ENCODE assay signal across 19 mouse cellular contexts in genomic region chr5:118128651-118129050, GRCm38 (mm10). TPM values are rescaled to one million over a fixed set of nuclear protein-coding genes. Genes with fewer than 3 reads are reported as not detected.
DNase-seq lines count a peak whose midpoint lies in the region; ATAC-seq and TF ChIP-seq lines count a peak whose summit lies in the region.
"Had no signal": no experiment of that assay in that cellular context is flagged by ENCODE, and none has a peak within 500 bp of the region (broad histone marks: within the 10 kb centered on the region; RNA-seq: fewer than 3 reads in every experiment).

No protein-coding gene starts in this region.

- H3K4me2 ChIP-seq in forebrain, embryonic 12.5 days: no peak overlapping the region
- no peak overlapping the region for H3K4me2 ChIP-seq in forebrain, embryonic 11.5 days (ENCODE audit: low read depth, low read length, severe bottlenecking)
- 0 out of 2 replicates have a peak overlapping the region, but pooled peaks have one; percentile 14 for H3K4me2 ChIP-seq in heart, embryonic 13.5 days
- H3K4me2 ChIP-seq: hindbrain, embryonic 15.5 days; neural tube, embryonic 15.5 days had no signal

- H3K9me3 ChIP-seq in forebrain, embryonic 12.5 days: no peaks in the 10 kb centered on the region
- no peaks in the 10 kb centered on the region for H3K9me3 ChIP-seq in forebrain, embryonic 11.5 days (ENCODE audit: control insufficient read depth, low read length)
- H3K9me3 ChIP-seq in heart, embryonic 13.5 days: no peaks in the 10 kb centered on the region
- H3K9me3 ChIP-seq: hindbrain, embryonic 15.5 days; midbrain, embryonic 10.5 days; neural tube, embryonic 15.5 days had no signal

- H3K4me3 ChIP-seq in forebrain, embryonic 12.5 days (replicated peaks): no peak overlapping the region
- H3K4me3 ChIP-seq in forebrain, embryonic 11.5 days (ENCODE audit: low read depth, low read length): no peak overlapping the region
- no peak overlapping the region for H3K4me3 ChIP-seq in heart, embryonic 13.5 days
- no peak overlapping the region for H3K4me3 ChIP-seq in heart, adult 2 months
- H3K4me3 ChIP-seq in left cerebral cortex, adult 2 months: no peak overlapping the region
- H3K4me3 ChIP-seq: hindbrain, embryonic 15.5 days; midbrain, embryonic 10.5 days; myocyte; neural tube, embryonic 15.5 days had no signal

- H3K9ac ChIP-seq in forebrain, embryonic 12.5 days: no peak overlapping the region
- no peak overlapping the region for H3K9ac ChIP-seq in forebrain, embryonic 11.5 days (ENCODE audit: low read length)
- H3K9ac ChIP-seq in heart, embryonic 13.5 days: 0 out of 2 replicates have a peak overlapping the region, but pooled peaks have one; percentile 1
- H3K9ac ChIP-seq in heart, adult 2 months (ENCODE audit: low read depth, low read length): no peak overlapping the region
- H3K9ac ChIP-seq: hindbrain, embryonic 15.5 days; neural tube, embryonic 15.5 days had no signal

- intact Hi-C loops in heart, adult 2 months (cut with DNase I): no loop called here
- intact Hi-C loops in left cerebral cortex, adult 2 months (cut with DNase I): no loop called here

- DNase-seq in forebrain, embryonic 11.5 days (ENCODE audit: low spot score): no peak
- DNase-seq in heart, adult 2 months: no peak
- peak; percentile 29 for DNase-seq in layer of hippocampus, adult 9-11 months
- no peak for DNase-seq in layer of hippocampus, postnatal 14 days (ENCODE audit: low spot score in 2 of 2)
- DNase-seq in left cerebral cortex, adult 2 months (ENCODE audit: extremely low spot score in 1 of 2, low spot score in 2 of 2): no peak
- DNase-seq: kidney, postnatal 14 days; left cerebral cortex, postnatal 4 days; lung, adult 2 months; lung, postnatal 36 days; thymus, postnatal 25 days had no signal

- no peaks in the 10 kb centered on the region for H3K27me3 ChIP-seq in forebrain, embryonic 12.5 days
- no peaks in the 10 kb centered on the region for H3K27me3 ChIP-seq in forebrain, embryonic 11.5 days (ENCODE audit: control insufficient read depth, insufficient read depth, low read length)
- no peaks in the 10 kb centered on the region for H3K27me3 ChIP-seq in heart, embryonic 13.5 days (replicated peaks)
- no peaks in the 10 kb centered on the region for H3K27me3 ChIP-seq in heart, adult 2 months (ENCODE audit: control insufficient read depth, insufficient read depth, low read length)
- H3K27me3 ChIP-seq: CH12.LX; hindbrain, embryonic 15.5 days; neural tube, embryonic 15.5 days had no signal

- H3K36me3 ChIP-seq in forebrain, embryonic 12.5 days (replicated peaks): peaks cover 49% of the 10 kb centered on the region
- H3K36me3 ChIP-seq in forebrain, embryonic 11.5 days (ENCODE audit: control insufficient read depth, insufficient read depth, low read length): no peaks in the 10 kb centered on the region; the same call in 1 of the 2 replicates
- peaks cover 50% of the 10 kb centered on the region for H3K36me3 ChIP-seq in heart, embryonic 13.5 days
- no peaks in the 10 kb centered on the region for H3K36me3 ChIP-seq in heart, adult 2 months (ENCODE audit: control insufficient read depth, insufficient read depth, low read length)

- TF ChIP-seq CTCF in heart, adult 2 months (IDR thresholded peaks at IDR 0.05): no peak
- no peak for TF ChIP-seq CTCF in left cerebral cortex, adult 2 months (IDR thresholded peaks at IDR 0.05)

- TF ChIP-seq POLR2A in heart, adult 2 months (IDR thresholded peaks at IDR 0.05; ENCODE audit: insufficient read depth, low read depth, low read length): no peak

- TF ChIP-seq EP300 in heart, adult 2 months (IDR thresholded peaks at IDR 0.05; ENCODE audit: insufficient read depth, low read depth, low read length): no peak

- H3K79me2 ChIP-seq in heart, adult 2 months (replicated peaks; ENCODE audit: control insufficient read depth, insufficient read depth, low read length): peaks cover 5% of the 10 kb centered on the region

- 85% methylated on average over 9 of the region's 9 CpGs for WGBS in forebrain, embryonic 12.5 days
- WGBS in forebrain, embryonic 11.5 days: 85% methylated on average over 9 of the region's 9 CpGs
- 42% methylated on average over 9 of the region's 9 CpGs for WGBS in heart, embryonic 13.5 days
- WGBS in heart, adult 2 months: 63% methylated on average over 9 of the region's 9 CpGs

- H3K27ac ChIP-seq in forebrain, embryonic 12.5 days: peak overlapping the region; percentile 36; the same call in 1 of the 2 replicates
- H3K27ac ChIP-seq in forebrain, embryonic 11.5 days (ENCODE audit: low read depth, low read length): no peak overlapping the region
- peak overlapping the region; percentile 75 for H3K27ac ChIP-seq in heart, embryonic 13.5 days (replicated peaks)
- no peak overlapping the region for H3K27ac ChIP-seq in heart, adult 2 months
- H3K27ac ChIP-seq in left cerebral cortex, adult 2 months: no peak overlapping the region
- H3K27ac ChIP-seq: hindbrain, embryonic 15.5 days; midbrain, embryonic 10.5 days; neural tube, embryonic 15.5 days had no signal

- no peak for ATAC-seq in forebrain, embryonic 12.5 days (ENCODE audit: low FRiP score)
- ATAC-seq in forebrain, embryonic 11.5 days (replicated peaks; ENCODE audit: low FRiP score): no peak
- no peak for ATAC-seq in heart, embryonic 13.5 days (ENCODE audit: extremely low read depth, insufficient number of reproducible peaks, low FRiP score, low TSS enrichment)
- ATAC-seq in megakaryocyte progenitor cell, adult 5-6 weeks (replicated peaks; ENCODE audit: poor library complexity): no peak
- ATAC-seq: intestine, postnatal 0 days had no signal

- peaks cover 5% of the 10 kb centered on the region for H3K4me1 ChIP-seq in forebrain, embryonic 12.5 days
- no peaks in the 10 kb centered on the region for H3K4me1 ChIP-seq in forebrain, embryonic 11.5 days (replicated peaks; ENCODE audit: control insufficient read depth, insufficient read depth, low read length)
- H3K4me1 ChIP-seq in heart, embryonic 13.5 days: peaks cover 62% of the 10 kb centered on the region
- peaks cover 6% of the 10 kb centered on the region for H3K4me1 ChIP-seq in heart, adult 2 months (ENCODE audit: control insufficient read depth, insufficient read depth, low read length)

RNA-seq across cellular contexts. Expression of gene Fbxw8, which starts 26.6 kb away (rescaled TPM):
- polyA plus RNA-seq in forebrain, embryonic 12.5 days (2016; fragmentation: Nextera tagmentation; extraction: Ambion mirVana): 41.5 and 41.7 TPM in 2 replicates
- 27.6 and 28.5 TPM in 2 replicates for polyA plus RNA-seq in forebrain, embryonic 11.5 days (2014; fragmentation: Nextera tagmentation; extraction: Ambion mirVana)
- 21.5 and 22.0 TPM in 2 replicates for polyA plus RNA-seq in heart, embryonic 13.5 days (2015; fragmentation: Nextera tagmentation; extraction: Ambion mirVana)
- total RNA-seq in heart, adult 2 months (2021): 10 to 100 TPM; 36.8 to 39.2 TPM
- polyA plus RNA-seq in heart, adult 2 months (2012; rRNA removed): 35.1 and 46.8 TPM in 2 replicates
- total RNA-seq in layer of hippocampus, postnatal 14 days (2021): 10 to 100 TPM; 40.4 to 41.7 TPM
- total RNA-seq in megakaryocyte progenitor cell, adult 5-6 weeks (2015): 12.4 and 13.6 TPM in 2 replicates
- 20.1 and 24.5 TPM in 2 replicates for total RNA-seq in megakaryocyte progenitor cell, adult 5-6 weeks (2017)
- 10 to 100 TPM; 34.5 to 35.1 TPM for total RNA-seq in left cerebral cortex, adult 2 months (2021)

RNA-seq across cellular contexts. Expression of gene Hrk, which starts 35.8 kb away (rescaled TPM):
- 0.46 and 0.52 TPM in 2 replicates for polyA plus RNA-seq in forebrain, embryonic 12.5 days (2016; fragmentation: Nextera tagmentation; extraction: Ambion mirVana)
- 0.09 and 0.20 TPM in 2 replicates for polyA plus RNA-seq in forebrain, embryonic 11.5 days (2014; fragmentation: Nextera tagmentation; extraction: Ambion mirVana)
- polyA plus RNA-seq in heart, embryonic 13.5 days (2015; fragmentation: Nextera tagmentation; extraction: Ambion mirVana): not detected in 2 replicates
- under 1 TPM; 0.50 TPM for total RNA-seq in heart, adult 2 months (2021)
- 0.20 and 0.53 TPM in 2 replicates for polyA plus RNA-seq in heart, adult 2 months (2012; rRNA removed)
- 10 to 100 TPM; 35.7 to 36.7 TPM for total RNA-seq in layer of hippocampus, postnatal 14 days (2021)
- not detected in 2 replicates for total RNA-seq in megakaryocyte progenitor cell, adult 5-6 weeks (2015)
- not detected in 2 replicates for total RNA-seq in megakaryocyte progenitor cell, adult 5-6 weeks (2017)
- 10 to 100 TPM; 26.6 to 26.7 TPM for total RNA-seq in left cerebral cortex, adult 2 months (2021)
- total RNA-seq: CH12.LX had no signal
- polyA plus RNA-seq: lung, adult 2 months had no signal

Comparison
In these comparisons a context has a peak if more than half of its experiments do, and no peak if none do; other contexts are left out.
1. H3K27ac ChIP-seq: peak in forebrain, embryonic 12.5 days (single experiment) and heart, embryonic 13.5 days (single experiment); none in forebrain, embryonic 11.5 days (single experiment), heart, adult 2 months (single experiment) and left cerebral cortex, adult 2 months (single experiment).
2. RNA of gene Hrk, which starts 35.8 kb away (total RNA-seq): 35.7 to 36.7 TPM in layer of hippocampus, postnatal 14 days and 26.6 to 26.7 TPM in left cerebral cortex, adult 2 months; 0.50 TPM in heart, adult 2 months and not detected in megakaryocyte progenitor cell, adult 5-6 weeks; every median in the first group is over 10 times any median in the second.